Mouse (Mus musculus): Measurements from ENCODE around the gene Uvrag. TPM values are rescaled to one million over a fixed set of nuclear protein-coding genes. Genes with fewer than 3 reads are reported as not detected.
"Not testable (repeated sequence)": the region's sequence is repeated elsewhere in the genome, so short reads cannot be mapped to it uniquely, and the experiment has no call there.

Uvrag gene
- total RNA-seq, 2 experiments from 2014 or later: 47.6 to 68.3 TPM

- TF ChIP-seq CTCF (IDR thresholded peaks at IDR 0.05): no peak
- no peak for DNase-seq (ENCODE audit: extremely low spot score in 1 of 2, low spot score in 2 of 2)
- no peak overlapping the region for H3K4me3 ChIP-seq
- no peak overlapping the region for H3K27ac ChIP-seq
- intact Hi-C loops (cut with DNase I): no loop called here
Observed at GRCm38 (mm10) chr7:98970721-98971120, 170.2 kb downstream of the Uvrag start.

DNA sequence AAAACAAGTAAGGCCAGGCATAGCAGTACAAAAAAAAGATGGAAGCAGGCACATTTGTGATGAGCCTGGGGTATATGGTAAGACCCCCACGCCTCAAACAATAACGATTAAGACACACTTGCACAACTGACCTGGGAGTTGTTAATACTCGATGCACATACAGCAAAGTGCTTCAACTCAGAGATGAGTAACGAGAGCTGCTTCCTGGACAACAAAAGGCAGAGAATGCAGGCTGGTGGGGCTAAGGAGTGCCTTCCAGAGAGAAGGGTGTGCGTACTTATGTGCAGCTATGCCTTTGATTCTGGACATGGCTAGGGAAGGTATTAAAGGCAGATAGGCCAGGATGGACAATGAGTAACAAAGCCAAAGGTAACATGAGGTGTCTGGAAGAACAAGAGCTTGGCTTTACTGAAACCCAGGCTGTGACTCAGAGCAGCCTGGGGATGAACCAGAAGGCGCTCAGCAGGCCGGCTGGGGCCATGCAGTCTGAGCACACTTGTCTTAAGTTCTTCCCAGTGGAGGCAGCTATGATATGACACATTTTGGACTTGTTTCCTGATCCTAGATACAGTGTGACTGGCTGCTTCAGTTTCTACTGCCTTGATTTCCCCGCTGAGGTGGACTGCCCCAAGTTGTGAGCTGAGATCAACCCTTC, 172.1 kb downstream of the Uvrag start:
- TF ChIP-seq CTCF (IDR thresholded peaks at IDR 0.05): no peak
- no peak overlapping the region for H3K4me3 ChIP-seq
- H3K27ac ChIP-seq: no peak overlapping the region
- no peak for DNase-seq (ENCODE audit: extremely low spot score in 1 of 2, low spot score in 2 of 2)
- intact Hi-C loops (cut with DNase I): no loop called here

DNA sequence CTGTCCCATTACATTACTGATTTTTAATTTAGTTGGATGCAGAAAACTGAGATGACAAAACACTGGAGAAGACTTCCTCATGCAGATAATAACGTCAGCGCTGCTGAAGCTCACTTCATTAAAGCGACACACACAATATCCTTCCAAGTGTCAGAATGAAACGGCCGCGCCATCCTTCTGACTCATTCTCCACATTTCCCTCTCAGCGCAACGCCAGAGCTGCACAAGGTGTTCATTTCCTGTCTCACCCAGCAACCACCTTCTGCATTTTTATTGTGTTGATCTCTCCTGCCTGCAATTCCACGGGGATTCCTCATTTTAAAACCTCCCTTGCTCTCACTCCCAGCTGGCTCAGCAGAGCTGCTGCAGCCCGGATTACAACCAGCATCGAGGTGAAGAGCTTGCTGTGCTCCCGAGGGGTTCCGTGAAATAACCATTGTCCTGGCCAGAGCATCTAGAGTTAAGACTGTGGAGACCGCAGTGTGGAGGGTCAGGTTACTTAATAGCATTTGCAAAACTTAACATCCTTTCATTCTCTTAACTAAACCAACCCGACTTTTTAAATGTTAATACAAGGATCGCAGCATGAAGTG, 172.8 kb downstream of the Uvrag start:
- intact Hi-C loops (cut with DNase I): no loop called here
- 0 out of 2 replicates have a peak overlapping the region, but pooled peaks have one; percentile 2 for H3K4me3 ChIP-seq
- no peak overlapping the region for H3K27ac ChIP-seq
- TF ChIP-seq CTCF (IDR thresholded peaks at IDR 0.05): no peak
- peak; percentile 24 to 27 for DNase-seq (ENCODE audit: extremely low spot score in 1 of 2, low spot score in 2 of 2)

- no peak for TF ChIP-seq CTCF (IDR thresholded peaks at IDR 0.05)
- H3K4me3 ChIP-seq: no peak overlapping the region
- no peak for DNase-seq (ENCODE audit: extremely low spot score in 1 of 2, low spot score in 2 of 2)
- no peak overlapping the region for H3K27ac ChIP-seq
- intact Hi-C loops (cut with DNase I): no loop called here
Observed at GRCm38 (mm10) chr7:98967672-98968071, 173.3 kb downstream of the Uvrag start.

DNA sequence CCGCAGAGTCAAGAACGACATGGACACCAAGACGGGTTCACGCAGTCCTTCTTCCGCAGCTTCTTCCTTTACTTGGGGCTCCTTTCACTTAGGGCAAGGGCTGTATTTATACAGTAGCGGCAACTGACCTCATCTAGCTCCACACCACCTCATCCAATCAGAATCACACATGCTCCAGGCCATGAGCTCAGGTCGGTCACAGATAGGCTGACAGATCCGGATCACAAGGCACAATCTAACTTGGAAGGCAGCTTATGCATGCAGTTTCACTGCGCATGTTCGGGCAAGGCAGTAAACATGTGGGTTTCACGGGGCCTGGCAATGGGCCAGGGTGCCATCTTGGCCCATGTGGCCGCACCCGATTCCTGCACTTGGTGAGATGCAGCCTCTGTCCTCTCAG, 177.4 kb downstream of the Uvrag start:
- H3K4me3 ChIP-seq; H3K27ac ChIP-seq; DNase-seq (ENCODE audit: extremely low spot score in 1 of 2, low spot score in 2 of 2): not testable (repeated sequence)
- intact Hi-C loops (cut with DNase I): loop anchor here (2.0 kb wide), 1 partner anchor 115 kb away; no protein-coding TSS in a partner anchor

GRCm38 (mm10) chr7:98962547-98963311, 178.2 kb downstream of the Uvrag start:
- Histone ChIP-seq H3K27ac (no peak overlapping the region), H3K4me3 (no peak overlapping the region)
- peak; percentile 75 for TF ChIP-seq CTCF (IDR thresholded peaks at IDR 0.05)
- DNase-seq (ENCODE audit: extremely low spot score in 1 of 2, low spot score in 2 of 2): peak; percentile 44 to 47
- intact Hi-C loops (cut with DNase I): loop anchor here (2.0 kb wide), 1 partner anchor 116 kb away; no protein-coding TSS in a partner anchor

DNA sequence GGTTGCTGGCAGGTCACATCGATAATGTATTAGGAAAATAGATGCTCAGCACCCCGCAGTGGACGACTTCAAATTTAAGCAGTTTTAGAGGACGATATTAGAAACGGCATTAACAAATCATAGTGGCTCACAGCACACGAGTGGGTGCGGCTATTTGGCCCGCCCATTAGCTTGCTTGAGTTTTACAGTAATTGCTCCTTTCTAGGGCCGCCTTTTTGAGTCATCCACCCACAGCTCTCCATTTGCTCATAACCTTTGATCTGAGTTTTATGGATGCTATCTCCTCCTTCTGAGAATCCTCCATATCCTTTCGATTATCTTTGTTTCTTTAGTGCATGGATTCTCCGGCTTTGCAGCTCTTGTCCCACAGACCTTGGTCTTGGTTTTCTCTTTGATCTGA, 178.9 kb downstream of the Uvrag start:
- no peak overlapping the region for H3K4me3 ChIP-seq
- no peak for TF ChIP-seq CTCF (IDR thresholded peaks at IDR 0.05)
- no peak for DNase-seq (ENCODE audit: extremely low spot score in 1 of 2, low spot score in 2 of 2)
- H3K27ac ChIP-seq: no peak overlapping the region
- intact Hi-C loops (cut with DNase I): loop anchor here (2.0 kb wide), 1 partner anchor 117 kb away; no protein-coding TSS in a partner anchor

GRCm38 (mm10) chr7:98960274-98960673, 180.7 kb downstream of the Uvrag start:
- intact Hi-C loops (cut with DNase I): no loop called here
- TF ChIP-seq CTCF (IDR thresholded peaks at IDR 0.05): no peak
- H3K4me3 ChIP-seq: no peak overlapping the region
- no peak for DNase-seq (ENCODE audit: extremely low spot score in 1 of 2, low spot score in 2 of 2)
- no peak overlapping the region for H3K27ac ChIP-seq

DNA sequence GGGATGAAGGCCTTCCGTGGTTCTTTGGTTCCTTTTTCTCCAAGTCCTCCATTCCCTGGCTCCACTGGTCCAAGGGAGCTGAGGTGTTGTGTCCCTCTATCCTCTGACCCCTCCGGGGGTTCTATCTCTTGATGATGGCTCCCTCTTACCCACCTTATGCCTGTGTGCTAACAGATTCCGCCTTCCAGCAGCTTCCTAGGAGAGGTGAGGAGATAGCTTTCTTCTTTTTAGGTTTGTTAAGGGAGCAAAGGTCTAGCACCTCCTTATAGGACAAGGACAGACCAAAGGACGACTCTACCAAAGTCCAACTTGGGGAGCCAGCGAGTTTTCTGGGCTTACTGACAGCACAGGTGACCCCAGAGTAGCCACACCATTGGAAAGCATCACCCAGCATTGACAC, 181.7 kb downstream of the Uvrag start:
- Histone ChIP-seq H3K27ac (no peak overlapping the region), H3K4me3 (no peak overlapping the region)
- TF ChIP-seq CTCF (IDR thresholded peaks at IDR 0.05): no peak
- no peak for DNase-seq (ENCODE audit: extremely low spot score in 1 of 2, low spot score in 2 of 2)
- intact Hi-C loops (cut with DNase I): no loop called here

DNA sequence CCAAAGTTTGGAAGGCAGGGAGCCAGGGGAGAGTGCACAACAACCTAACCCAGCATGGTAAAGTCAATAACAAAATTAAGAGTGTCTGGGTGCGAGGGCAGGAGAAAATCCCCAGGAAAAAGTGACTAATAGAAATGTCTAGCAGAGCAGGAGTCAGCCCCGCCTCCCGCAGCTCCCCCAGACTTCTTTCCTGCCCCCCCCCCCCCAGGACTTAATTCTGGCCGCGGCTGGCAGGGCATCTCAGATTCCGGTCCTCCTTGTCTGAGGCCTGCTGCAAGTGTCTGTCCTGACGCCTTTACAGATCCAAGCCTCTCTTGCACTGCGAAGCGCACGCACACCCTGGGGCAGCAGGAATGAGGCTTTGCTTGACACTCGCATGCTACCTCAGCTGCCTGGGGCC, 182.8 kb downstream of the Uvrag start:
- DNase-seq (ENCODE audit: extremely low spot score in 1 of 2, low spot score in 2 of 2): no peak
- Histone ChIP-seq H3K27ac (no peak overlapping the region), H3K4me3 (no peak overlapping the region)
- intact Hi-C loops (cut with DNase I): no loop called here
- TF ChIP-seq CTCF (IDR thresholded peaks at IDR 0.05): no peak

GRCm38 (mm10) chr7:98957111-98957741, 183.7 kb downstream of the Uvrag start:
- no peak for DNase-seq (ENCODE audit: extremely low spot score in 1 of 2, low spot score in 2 of 2)
- no peak for TF ChIP-seq CTCF (IDR thresholded peaks at IDR 0.05)
- Histone ChIP-seq H3K27ac (no peak overlapping the region), H3K4me3 (no peak overlapping the region)
- intact Hi-C loops (cut with DNase I): no loop called here

DNA sequence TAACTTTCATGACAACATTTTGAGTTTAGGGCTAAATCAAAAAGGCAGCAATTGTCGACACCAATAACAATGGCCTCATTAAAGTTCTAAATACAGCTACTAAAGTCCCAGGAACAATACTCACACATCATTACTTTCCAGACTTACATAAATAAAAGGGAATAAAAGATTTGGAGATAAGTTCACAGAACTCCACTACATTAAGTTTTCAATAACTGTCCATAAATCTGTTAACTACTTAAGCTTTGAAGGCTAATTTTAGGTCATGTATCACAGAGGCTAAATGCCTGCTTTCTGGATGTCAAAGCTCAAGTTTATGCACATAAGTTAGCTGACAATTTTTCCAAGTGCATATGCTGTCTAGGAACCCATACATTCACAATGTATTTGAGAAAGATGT, 184.3 kb downstream of the Uvrag start:
- Histone ChIP-seq H3K27ac (no peak overlapping the region), H3K4me3 (no peak overlapping the region)
- intact Hi-C loops (cut with DNase I): no loop called here
- no peak for DNase-seq (ENCODE audit: extremely low spot score in 1 of 2, low spot score in 2 of 2)
- TF ChIP-seq CTCF (IDR thresholded peaks at IDR 0.05): no peak

Data from left cerebral cortex, adult 2 months (tissue).